Comparison of ENCODE assay signal across 8 mouse cellular contexts in the genomic region with DNA sequence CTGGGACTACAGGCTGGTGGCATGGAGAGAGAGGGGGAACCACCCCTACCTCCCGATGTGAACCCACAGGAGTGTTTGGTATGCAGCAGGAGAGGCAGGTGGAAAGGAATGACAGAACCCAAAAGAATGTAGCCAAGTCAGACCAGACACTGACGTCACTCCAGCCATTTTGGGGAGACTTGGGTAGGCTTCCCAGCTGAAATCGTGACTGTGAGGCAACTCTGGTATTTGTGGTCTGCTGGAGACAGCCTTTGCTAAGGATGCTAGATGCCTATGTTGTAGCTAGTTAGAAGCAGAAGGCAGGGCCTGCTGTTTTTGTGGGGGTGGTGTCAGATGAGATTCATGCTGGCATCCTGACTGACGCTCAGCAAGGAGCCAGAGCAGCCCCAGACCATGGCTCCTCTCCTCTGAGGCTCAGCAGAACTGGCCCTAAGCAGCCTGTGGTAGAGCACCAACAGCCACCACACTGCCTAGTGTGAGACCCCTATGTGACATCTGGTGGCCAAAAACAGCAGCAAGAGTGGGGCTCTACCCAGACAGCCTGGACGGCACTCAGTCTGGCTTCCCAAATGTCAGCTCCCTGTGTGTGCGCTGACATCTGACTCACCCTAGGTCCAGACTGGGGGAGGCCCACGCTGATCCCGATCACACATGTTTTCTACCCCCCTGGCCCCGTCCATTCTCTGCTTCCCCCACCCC. TPM values are rescaled to one million over a fixed set of nuclear protein-coding genes. Genes with fewer than 3 reads are reported as not detected.
A peak's percentile ranks its signal among the peaks of the same experiment; 100 is the strongest.
DNase-seq lines count a peak whose midpoint lies in the region; ATAC-seq and TF ChIP-seq lines count a peak whose summit lies in the region.

No protein-coding gene starts in this region.

- TF ChIP-seq POLR2A in CH12.LX (IDR thresholded peaks at IDR 0.05; ENCODE audit: low read depth, low read length): no peak
- TF ChIP-seq POLR2A in cortical plate, adult 2 months (IDR thresholded peaks at IDR 0.05; ENCODE audit: extremely low read depth, insufficient read depth, low read length): 0 out of 2 replicates have a peak, but pooled peaks have one; percentile 5

- TF ChIP-seq EP300 in CH12.LX (IDR thresholded peaks at IDR 0.05; ENCODE audit: low read length): no peak

- H3K36me3 ChIP-seq in intestine, postnatal 0 days (ENCODE audit: control insufficient read depth, insufficient read depth): no peaks in the 10 kb centered on the region; the same call in 1 of the 2 replicates
- H3K36me3 ChIP-seq in intestine, embryonic 16.5 days (ENCODE audit: control insufficient read depth, insufficient read depth, low read length): no peaks in the 10 kb centered on the region
- peaks cover 0 to 35% of the 10 kb centered on the region in 2 experiments for H3K36me3 ChIP-seq in CH12.LX (replicated peaks in 1 of 2; ENCODE audit: control insufficient read depth in 1 of 2, insufficient read depth in 1 of 2, low read length in 1 of 2)
- no peaks in the 10 kb centered on the region for H3K36me3 ChIP-seq in liver, embryonic 11.5 days (ENCODE audit: control insufficient read depth, insufficient read depth, low read length)

- in situ Hi-C loops in CH12.LX (cut with MboI; ENCODE audit: low pct_ligation_motif_present, low pct_unique_long_range_greater_than_20kb, low sequenced_read_pairs): loop anchor here (25.0 kb wide), 1 partner anchor 928 kb away; no protein-coding TSS in a partner anchor

- H3K4me3 ChIP-seq in intestine, postnatal 0 days (ENCODE audit: low read depth, low read length): no peak overlapping the region
- H3K4me3 ChIP-seq in intestine, embryonic 16.5 days (ENCODE audit: low read length): no peak overlapping the region
- no peak overlapping the region for H3K4me3 ChIP-seq in CH12.LX (replicated peaks in 1 of 3; ENCODE audit: low read depth in 2 of 3, low read length in 2 of 3, poor library complexity in 1 of 3)
- H3K4me3 ChIP-seq in cortical plate, adult 2 months (ENCODE audit: insufficient read depth, low read length): no peak overlapping the region
- H3K4me3 ChIP-seq in liver, embryonic 11.5 days (ENCODE audit: low read depth, low read length): no peak overlapping the region

- no peak for ATAC-seq in intestine, postnatal 0 days
- no peak for ATAC-seq in intestine, embryonic 16.5 days
- ATAC-seq in liver, embryonic 11.5 days (replicated peaks; ENCODE audit: low FRiP score): no peak

- H3K27me3 ChIP-seq in intestine, postnatal 0 days (replicated peaks; ENCODE audit: control insufficient read depth, insufficient read depth, low read length): no peaks in the 10 kb centered on the region
- no peaks in the 10 kb centered on the region for H3K27me3 ChIP-seq in intestine, embryonic 16.5 days (replicated peaks; ENCODE audit: control insufficient read depth, insufficient read depth, low read length)
- no peaks in the 10 kb centered on the region for H3K27me3 ChIP-seq in CH12.LX (replicated peaks)
- H3K27me3 ChIP-seq in liver, embryonic 11.5 days (replicated peaks; ENCODE audit: control insufficient read depth, insufficient read depth, low read length): no peaks in the 10 kb centered on the region

- H3K27ac ChIP-seq in intestine, postnatal 0 days (ENCODE audit: low read depth, low read length): no peak overlapping the region
- no peak overlapping the region for H3K27ac ChIP-seq in intestine, embryonic 16.5 days (ENCODE audit: low read length)
- no peak overlapping the region for H3K27ac ChIP-seq in CH12.LX (ENCODE audit: insufficient read depth, low read depth)
- H3K27ac ChIP-seq in cortical plate, adult 2 months (ENCODE audit: insufficient read depth, low read length): peak overlapping the region; percentile 48
- H3K27ac ChIP-seq in liver, embryonic 11.5 days (ENCODE audit: low read depth, low read length): no peak overlapping the region

- WGBS in intestine, postnatal 0 days: 60% methylated on average over 9 of the region's 9 CpGs
- WGBS in intestine, embryonic 16.5 days: 58% methylated on average over 9 of the region's 9 CpGs
- WGBS in liver, embryonic 11.5 days: 42% methylated on average over 9 of the region's 9 CpGs

- H3K79me2 ChIP-seq in CH12.LX (replicated peaks; ENCODE audit: control insufficient read depth, extremely low read depth, insufficient read depth, poor library complexity, severe bottlenecking): no peaks in the 10 kb centered on the region

- no peak overlapping the region for H3K4me2 ChIP-seq in intestine, postnatal 0 days (replicated peaks; ENCODE audit: low read depth)
- no peak overlapping the region for H3K4me2 ChIP-seq in intestine, embryonic 16.5 days (ENCODE audit: low read depth, low read length)
- H3K4me2 ChIP-seq in CH12.LX (ENCODE audit: insufficient read depth, low read depth, poor library complexity, severe bottlenecking): no peak overlapping the region
- H3K4me2 ChIP-seq in liver, embryonic 11.5 days: no peak overlapping the region

- no peak for DNase-seq in CH12.LX (ENCODE audit: extremely low read depth)
- peak; percentile 57 for DNase-seq in left cerebral cortex, adult 11 months (ENCODE audit: low spot score)
- DNase-seq in thymus, postnatal 14 days: peak; percentile 64
- no peak for DNase-seq in c-Kit-positive CD71-positive TER-119-positive erythroid progenitor cells, embryonic 14.5 days (ENCODE audit: low spot score)
- DNase-seq in liver, embryonic 11.5 days (ENCODE audit: low spot score): no peak

- TF ChIP-seq CTCF in intestine, postnatal 0 days (IDR thresholded peaks at IDR 0.05; ENCODE audit: low read depth): peak; percentile 55
- peak in 1 of 2 experiments; percentile 57; a peak in 2 of 4 replicates for TF ChIP-seq CTCF in CH12.LX (conservative IDR thresholded peaks at IDR 0.05 in 1 of 2, IDR thresholded peaks at IDR 0.05 in 1 of 2; ENCODE audit: low read depth in 2 of 2, low read length in 2 of 2)
- no peak for TF ChIP-seq CTCF in cortical plate, adult 2 months (IDR thresholded peaks at IDR 0.05; ENCODE audit: extremely low read depth, insufficient read depth, low read length)

- H3K9me3 ChIP-seq in intestine, postnatal 0 days (ENCODE audit: control insufficient read depth): no peaks in the 10 kb centered on the region
- H3K9me3 ChIP-seq in intestine, embryonic 16.5 days (ENCODE audit: control insufficient read depth, low read length): no peaks in the 10 kb centered on the region
- H3K9me3 ChIP-seq in CH12.LX (replicated peaks; ENCODE audit: low read length): no peaks in the 10 kb centered on the region
- H3K9me3 ChIP-seq in liver, embryonic 11.5 days (ENCODE audit: control insufficient read depth, low read length): no peaks in the 10 kb centered on the region

- peak; percentile 46 for TF ChIP-seq RAD21 in CH12.LX (IDR thresholded peaks at IDR 0.05; ENCODE audit: low read depth, low read length)

- 0 out of 2 replicates have a peak, but pooled peaks cover 4% of the 10 kb centered on the region for H3K4me1 ChIP-seq in intestine, postnatal 0 days (replicated peaks; ENCODE audit: control insufficient read depth, insufficient read depth, low read length)
- H3K4me1 ChIP-seq in intestine, embryonic 16.5 days (ENCODE audit: control insufficient read depth, insufficient read depth, low read length): peaks cover 17% of the 10 kb centered on the region
- H3K4me1 ChIP-seq in CH12.LX (ENCODE audit: control insufficient read depth in 1 of 2, insufficient read depth in 2 of 2): peaks cover 0 to 3% of the 10 kb centered on the region in 2 experiments; a peak in 1 of 4 replicates
- peaks cover 20% of the 10 kb centered on the region for H3K4me1 ChIP-seq in cortical plate, adult 2 months (ENCODE audit: control insufficient read depth, insufficient read depth, low read length)
- H3K4me1 ChIP-seq in liver, embryonic 11.5 days (replicated peaks; ENCODE audit: control insufficient read depth, insufficient read depth, low read length): peaks cover 24% of the 10 kb centered on the region; the same call in 1 of the 2 replicates

- no peak overlapping the region for H3K9ac ChIP-seq in intestine, postnatal 0 days (ENCODE audit: low read depth, low read length)
- no peak overlapping the region for H3K9ac ChIP-seq in intestine, embryonic 16.5 days (ENCODE audit: low read depth, low read length)
- no peak overlapping the region for H3K9ac ChIP-seq in CH12.LX (ENCODE audit: insufficient read depth, low read depth)
- H3K9ac ChIP-seq in liver, embryonic 11.5 days (ENCODE audit: low read depth, low read length): no peak overlapping the region

- dilution Hi-C loops in CH12.LX (cut with MboI; ENCODE audit: extremely low pct_ligation_motif_present, extremely low pct_unique_long_range_greater_than_20kb, low sequenced_read_pairs): loop anchor here (25.0 kb wide), 1 partner anchor 178 kb away; no protein-coding TSS in a partner anchor

TF ChIP-seq in CH12.LX, 34 proteins besides CTCF, POLR2A, EP300 and RAD21:
- TF ChIP-seq SMC3 (IDR thresholded peaks at IDR 0.05; ENCODE audit: low read depth, low read length) (peak; percentile 74), ZC3H11A (IDR thresholded peaks at IDR 0.05; ENCODE audit: low read depth, low read length) (no peak)

RNA-seq across cellular contexts. Expression of a gene that starts 29.0 kb away (rescaled TPM):
- 1.0 and 1.3 TPM in 2 replicates for polyA plus RNA-seq in intestine, postnatal 0 days (2015; fragmentation: Nextera tagmentation; extraction: Ambion mirVana)
- polyA plus RNA-seq in intestine, embryonic 16.5 days (2015; fragmentation: Nextera tagmentation; extraction: Ambion mirVana): 1.5 and 2.5 TPM in 2 replicates
- 1.5 and 1.6 TPM in 2 replicates for total RNA-seq in CH12.LX (2012; rRNA removed)
- total RNA-seq in CH12.LX (2014; rRNA removed): 3.0 and 3.3 TPM in 2 replicates
- 3.8 and 4.6 TPM in 2 replicates for polyA plus RNA-seq in CH12.LX (2012; ENCODE audit: insufficient read length, low read depth)
- 13.2 and 14.2 TPM in 2 replicates for polyA plus RNA-seq in cortical plate, adult 2 months (2012; rRNA removed)
- 0.86 and 1.8 TPM in 2 replicates for polyA plus RNA-seq in liver, embryonic 11.5 days (2014; fragmentation: Nextera tagmentation; extraction: Ambion mirVana)

RNA-seq across cellular contexts. Expression of a gene that starts 56.7 kb away (rescaled TPM):
- polyA plus RNA-seq in intestine, postnatal 0 days (2015; fragmentation: Nextera tagmentation; extraction: Ambion mirVana): 25.2 and 28.3 TPM in 2 replicates
- 36.1 and 44.2 TPM in 2 replicates for polyA plus RNA-seq in intestine, embryonic 16.5 days (2015; fragmentation: Nextera tagmentation; extraction: Ambion mirVana)
- total RNA-seq in CH12.LX (2012; rRNA removed): 26.4 and 31.8 TPM in 2 replicates
- total RNA-seq in CH12.LX (2014; rRNA removed): 26.0 and 30.8 TPM in 2 replicates
- polyA plus RNA-seq in CH12.LX (2012; ENCODE audit: insufficient read length, low read depth): 33.4 and 35.3 TPM in 2 replicates
- polyA plus RNA-seq in cortical plate, adult 2 months (2012; rRNA removed): 108 and 113 TPM in 2 replicates
- polyA plus RNA-seq in liver, embryonic 11.5 days (2014; fragmentation: Nextera tagmentation; extraction: Ambion mirVana): 36.0 and 36.9 TPM in 2 replicates

Comparison
In these comparisons a context has a peak if more than half of its experiments do, and no peak if none do; other contexts are left out.
1. DNase-seq: peak in left cerebral cortex, adult 11 months (single experiment) and thymus, postnatal 14 days (single experiment); none in CH12.LX (single experiment), c-Kit-positive CD71-positive TER-119-positive erythroid progenitor cells, embryonic 14.5 days (single experiment) and liver, embryonic 11.5 days (single experiment).